Mouse (Mus musculus): Measurements from ENCODE around the gene Sqor. TPM values are rescaled to one million over a fixed set of nuclear protein-coding genes. Genes with fewer than 3 reads are reported as not detected.

Sqor gene
- polyA plus RNA-seq, 1 experiment from 2014 or later: 2.2 TPM

GRCm38 (mm10) chr2:122764526-122764925, 511 bp upstream of the Sqor start:
- Histone ChIP-seq H3K4me1 (peaks cover 7% of the 10 kb centered on the region), H3K27me3 (replicated peaks) (peaks cover 18% of the 10 kb centered on the region), H3K27ac (no peak overlapping the region), H3K4me2 (peak overlapping the region; percentile 82; the same call in 1 of the 2 replicates), H3K4me3 (no peak overlapping the region), H3K9me3 (no peaks in the 10 kb centered on the region), H3K36me3 (replicated peaks) (no peaks in the 10 kb centered on the region), H3K9ac (no peak overlapping the region)
- 50% methylated on average over 6 of the region's 6 CpGs for whole genome bisulfite sequencing
- no peak for ATAC-seq (replicated peaks)

GRCm38 (mm10) chr2:122765794-122766145, 733 bp downstream of the Sqor start:
- 41% methylated on average over 3 of the region's 3 CpGs for WGBS
- Histone ChIP-seq H3K9ac (no peak overlapping the region), H3K27ac (no peak overlapping the region), H3K4me3 (no peak overlapping the region; the same call in 1 of the 2 replicates), H3K4me2 (peak overlapping the region; percentile 82), H3K27me3 (replicated peaks) (peaks cover 16% of the 10 kb centered on the region), H3K36me3 (replicated peaks) (no peaks in the 10 kb centered on the region), H3K9me3 (no peaks in the 10 kb centered on the region), H3K4me1 (peaks cover 7% of the 10 kb centered on the region)
- ATAC-seq (replicated peaks): no peak

GRCm38 (mm10) chr2:122771002-122771401, 6.0 kb downstream of the Sqor start:
- Histone ChIP-seq H3K4me2 (no peak overlapping the region), H3K36me3 (replicated peaks) (no peaks in the 10 kb centered on the region), H3K9me3 (no peaks in the 10 kb centered on the region), H3K9ac (no peak overlapping the region), H3K27me3 (replicated peaks) (no peaks in the 10 kb centered on the region), H3K27ac (no peak overlapping the region), H3K4me1 (no peaks in the 10 kb centered on the region), H3K4me3 (no peak overlapping the region)
- ATAC-seq (replicated peaks): no peak
- WGBS: 79% methylated on average over 2 of the region's 2 CpGs

- ATAC-seq (replicated peaks): no peak
- Histone ChIP-seq H3K27ac (no peak overlapping the region), H3K4me1 (no peaks in the 10 kb centered on the region), H3K36me3 (replicated peaks) (no peaks in the 10 kb centered on the region), H3K4me3 (no peak overlapping the region), H3K9ac (no peak overlapping the region), H3K4me2 (no peak overlapping the region), H3K27me3 (replicated peaks) (no peaks in the 10 kb centered on the region), H3K9me3 (no peaks in the 10 kb centered on the region)
- 83% methylated on average over 1 of the region's 1 CpGs for WGBS
Observed at GRCm38 (mm10) chr2:122772899-122773298, 7.9 kb downstream of the Sqor start.

GRCm38 (mm10) chr2:122775491-122775890, 10.5 kb downstream of the Sqor start:
- Histone ChIP-seq H3K4me2 (no peak overlapping the region), H3K36me3 (replicated peaks) (no peaks in the 10 kb centered on the region), H3K27ac (no peak overlapping the region), H3K4me1 (no peaks in the 10 kb centered on the region), H3K27me3 (replicated peaks) (no peaks in the 10 kb centered on the region), H3K9me3 (no peaks in the 10 kb centered on the region), H3K4me3 (no peak overlapping the region), H3K9ac (no peak overlapping the region)
- 90% methylated on average over 1 of the region's 1 CpGs for WGBS
- no peak for ATAC-seq (replicated peaks)

GRCm38 (mm10) chr2:122776823-122777222, 11.8 kb downstream of the Sqor start:
- H3K9ac ChIP-seq: no peak overlapping the region
- H3K4me1 ChIP-seq: no peaks in the 10 kb centered on the region
- H3K9me3 ChIP-seq: no peaks in the 10 kb centered on the region
- ATAC-seq (replicated peaks): no peak
- no peak overlapping the region for H3K4me3 ChIP-seq
- no peak overlapping the region for H3K4me2 ChIP-seq
- H3K27me3 ChIP-seq (replicated peaks): no peaks in the 10 kb centered on the region
- no peaks in the 10 kb centered on the region for H3K36me3 ChIP-seq (replicated peaks)
- no peak overlapping the region for H3K27ac ChIP-seq
- WGBS: 77% methylated on average over 2 of the region's 2 CpGs

GRCm38 (mm10) chr2:122779967-122780366, 14.9 kb downstream of the Sqor start:
- Histone ChIP-seq H3K36me3 (replicated peaks) (no peaks in the 10 kb centered on the region), H3K27me3 (replicated peaks) (no peaks in the 10 kb centered on the region), H3K4me1 (no peaks in the 10 kb centered on the region), H3K27ac (no peak overlapping the region), H3K4me2 (no peak overlapping the region), H3K9ac (no peak overlapping the region), H3K4me3 (no peak overlapping the region), H3K9me3 (no peaks in the 10 kb centered on the region)
- 81% methylated on average over 5 of the region's 5 CpGs for WGBS
- ATAC-seq (replicated peaks): no peak

GRCm38 (mm10) chr2:122780447-122780846, 15.4 kb downstream of the Sqor start:
- Histone ChIP-seq H3K4me1 (no peaks in the 10 kb centered on the region), H3K27ac (no peak overlapping the region), H3K36me3 (replicated peaks) (no peaks in the 10 kb centered on the region), H3K27me3 (replicated peaks) (no peaks in the 10 kb centered on the region), H3K9me3 (no peaks in the 10 kb centered on the region), H3K9ac (no peak overlapping the region), H3K4me2 (no peak overlapping the region), H3K4me3 (no peak overlapping the region)
- WGBS: 83% methylated on average over 3 of the region's 3 CpGs
- no peak for ATAC-seq (replicated peaks)

GRCm38 (mm10) chr2:122781590-122782356, 16.7 kb downstream of the Sqor start:
- no peak overlapping the region for H3K4me3 ChIP-seq
- H3K36me3 ChIP-seq (replicated peaks): no peaks in the 10 kb centered on the region
- H3K27ac ChIP-seq: no peak overlapping the region
- H3K4me1 ChIP-seq: no peaks in the 10 kb centered on the region
- no peak overlapping the region for H3K4me2 ChIP-seq
- no peaks in the 10 kb centered on the region for H3K9me3 ChIP-seq
- 75% methylated on average over 8 of the region's 8 CpGs for whole genome bisulfite sequencing
- no peak overlapping the region for H3K9ac ChIP-seq
- ATAC-seq (replicated peaks): no peak
- H3K27me3 ChIP-seq (replicated peaks): no peaks in the 10 kb centered on the region

GRCm38 (mm10) chr2:122783730-122784129, 18.7 kb downstream of the Sqor start:
- Histone ChIP-seq H3K36me3 (replicated peaks) (no peaks in the 10 kb centered on the region), H3K9me3 (no peaks in the 10 kb centered on the region), H3K27ac (no peak overlapping the region), H3K27me3 (replicated peaks) (no peaks in the 10 kb centered on the region), H3K4me3 (no peak overlapping the region), H3K9ac (no peak overlapping the region), H3K4me1 (no peaks in the 10 kb centered on the region), H3K4me2 (no peak overlapping the region)
- WGBS: 92% methylated on average over 2 of the region's 2 CpGs
- no peak for ATAC-seq (replicated peaks)

- H3K36me3 ChIP-seq (replicated peaks): no peaks in the 10 kb centered on the region
- WGBS: 91% methylated on average over 3 of the region's 3 CpGs
- ATAC-seq (replicated peaks): no peak
- no peak overlapping the region for H3K4me2 ChIP-seq
- H3K9me3 ChIP-seq: no peaks in the 10 kb centered on the region
- H3K4me1 ChIP-seq: no peaks in the 10 kb centered on the region
- no peak overlapping the region for H3K27ac ChIP-seq
- H3K9ac ChIP-seq: no peak overlapping the region
- no peak overlapping the region for H3K4me3 ChIP-seq
- H3K27me3 ChIP-seq (replicated peaks): no peaks in the 10 kb centered on the region
Observed at GRCm38 (mm10) chr2:122784701-122785100, 19.7 kb downstream of the Sqor start.

GRCm38 (mm10) chr2:122786167-122786566, 21.1 kb downstream of the Sqor start:
- Histone ChIP-seq H3K9ac (no peak overlapping the region), H3K36me3 (replicated peaks) (no peaks in the 10 kb centered on the region), H3K4me3 (no peak overlapping the region), H3K27me3 (replicated peaks) (no peaks in the 10 kb centered on the region), H3K4me1 (no peaks in the 10 kb centered on the region), H3K27ac (no peak overlapping the region), H3K4me2 (no peak overlapping the region), H3K9me3 (no peaks in the 10 kb centered on the region)
- no peak for ATAC-seq (replicated peaks)
- WGBS: 80% methylated on average over 2 of the region's 2 CpGs

GRCm38 (mm10) chr2:122789311-122789710, 24.3 kb downstream of the Sqor start:
- WGBS: 83% methylated on average over 7 of the region's 7 CpGs
- no peak for ATAC-seq (replicated peaks)
- no peaks in the 10 kb centered on the region for H3K4me1 ChIP-seq

More at GRCm38 (mm10) chr2:122789311-122789710, 24.3 kb downstream of the Sqor start:
- no peaks in the 10 kb centered on the region for H3K36me3 ChIP-seq (replicated peaks)
- no peak overlapping the region for H3K27ac ChIP-seq
- H3K9ac ChIP-seq: no peak overlapping the region
- no peaks in the 10 kb centered on the region for H3K27me3 ChIP-seq (replicated peaks)
- no peak overlapping the region for H3K4me3 ChIP-seq
- no peaks in the 10 kb centered on the region for H3K9me3 ChIP-seq
- H3K4me2 ChIP-seq: no peak overlapping the region
